In the genomic region with DNA sequence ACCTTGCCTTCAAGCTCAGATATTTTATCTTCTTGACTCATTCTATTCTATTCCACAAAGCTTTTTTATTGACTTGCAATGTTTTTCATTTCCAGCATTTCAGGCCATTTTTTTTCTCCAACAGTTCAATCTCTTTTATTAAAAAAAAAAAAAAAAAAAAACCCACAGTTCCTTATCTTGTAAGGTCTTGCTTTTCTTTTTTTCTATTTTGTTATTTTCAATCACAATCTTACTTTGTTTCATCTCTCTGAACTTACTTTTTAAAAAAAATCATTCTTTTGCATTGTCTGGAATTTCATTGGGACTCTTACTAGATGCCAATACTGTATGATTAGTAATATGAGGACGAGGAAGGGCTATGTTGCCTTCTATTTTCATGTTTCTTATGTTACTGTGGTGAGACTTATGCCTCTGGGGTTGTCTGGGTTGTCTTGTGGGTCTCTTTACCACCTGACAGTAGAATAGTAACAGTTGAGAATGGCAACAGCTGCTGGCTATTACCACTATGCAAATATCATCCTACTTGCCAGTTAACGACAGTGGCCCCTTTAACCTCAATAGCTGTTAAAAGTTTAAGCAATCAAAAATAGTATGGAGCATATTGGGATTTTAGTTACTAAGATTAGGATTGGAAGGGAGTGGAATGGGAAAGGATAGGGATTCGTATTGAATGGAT, we compare ENCODE assay signal across 21 mouse cellular contexts. TPM values are rescaled to one million over a fixed set of nuclear protein-coding genes. Genes with fewer than 3 reads are reported as not detected.
DNase-seq lines count a peak whose midpoint lies in the region; TF ChIP-seq lines count a peak whose summit lies in the region.
"Had no signal": no experiment of that assay in that cellular context is flagged by ENCODE, and none has a peak within 500 bp of the region (broad histone marks: within the 10 kb centered on the region; RNA-seq: fewer than 3 reads in every experiment).

No protein-coding gene starts in this region.

- intact Hi-C loops in left cerebral cortex, postnatal 10 days (cut with DNase I) = no loop called here

- H3ac ChIP-seq in myocyte (ENCODE audit: control insufficient read depth, insufficient read length) = no peak overlapping the region

- no peak for TF ChIP-seq POLR2A in myocyte (IDR thresholded peaks at IDR 0.05; ENCODE audit: insufficient read length, low read depth)

- H3K27ac ChIP-seq in ES-E14 (ENCODE audit: insufficient read depth, low read depth, low read length, poor library complexity, severe bottlenecking) = no peak overlapping the region
- H3K27ac ChIP-seq: embryonic facial prominence, embryonic 13.5 days; embryonic facial prominence, embryonic 15.5 days; forebrain, embryonic 10.5 days; forebrain, embryonic 12.5 days had no signal

- DNase-seq in A20 (ENCODE audit: low read depth, low spot score) (peak; percentile 53), ES-E14 (ENCODE audit: low read depth, low spot score) (no peak)
- DNase-seq in left cerebral cortex, postnatal 10 days (ENCODE audit: extremely low spot score in 1 of 2, low spot score in 2 of 2) = no peak
- no peak for DNase-seq in lung, postnatal 10 days
- no peak for DNase-seq in spleen, postnatal 10 days (ENCODE audit: low spot score in 2 of 2)
- DNase-seq: adrenal gland, adult 8-10 months; adrenal gland, postnatal 14 days; adrenal gland, postnatal 36 days; cerebellum, adult 11-12 months; cerebellum, adult 2 months; cerebellum, adult 9-10 months; cerebellum, postnatal 14 days; cerebellum, postnatal 36 days; embryo, embryonic 11 days had no signal

- H3K36me3 ChIP-seq in ES-E14 (ENCODE audit: control insufficient read depth, insufficient read depth, low read length, poor library complexity, severe bottlenecking) = no peaks in the 10 kb centered on the region
- peaks cover 10% of the 10 kb centered on the region for H3K36me3 ChIP-seq in myocyte (ENCODE audit: control insufficient read depth, insufficient read depth)
- H3K36me3 ChIP-seq: forebrain, embryonic 12.5 days had no signal

- no peak overlapping the region for H3K4me3 ChIP-seq in ES-E14 (ENCODE audit: insufficient read depth in 1 of 2, low read depth in 1 of 2, low read length in 2 of 2, poor library complexity in 1 of 2, severe bottlenecking in 1 of 2)
- no peak overlapping the region for H3K4me3 ChIP-seq in myocyte
- H3K4me3 ChIP-seq: embryonic facial prominence, embryonic 13.5 days; embryonic facial prominence, embryonic 15.5 days; erythroblast, embryonic 14.5 days; forebrain, embryonic 10.5 days; forebrain, embryonic 12.5 days had no signal

- H3K4me2 ChIP-seq in myocyte (ENCODE audit: low read depth) = peak overlapping the region; percentile 36
- H3K4me2 ChIP-seq: embryonic facial prominence, embryonic 13.5 days; embryonic facial prominence, embryonic 15.5 days; forebrain, embryonic 12.5 days had no signal

- in situ Hi-C loops in ES-E14 (cut with MboI; ENCODE audit: low sequenced_read_pairs in 2 of 2, unreplicated experiment in 2 of 2) = no loop called here

- no peaks in the 10 kb centered on the region for H3K27me3 ChIP-seq in myocyte (ENCODE audit: control insufficient read depth, insufficient read depth, insufficient read length)
- H3K27me3 ChIP-seq: embryonic facial prominence, embryonic 13.5 days; embryonic facial prominence, embryonic 15.5 days; forebrain, embryonic 12.5 days; Patski had no signal

- H3K9me3 ChIP-seq in ES-E14 (ENCODE audit: control insufficient read depth, insufficient read depth, low read depth, low read length) = no peaks in the 10 kb centered on the region
- H3K9me3 ChIP-seq: embryonic facial prominence, embryonic 13.5 days; embryonic facial prominence, embryonic 15.5 days; forebrain, embryonic 10.5 days; forebrain, embryonic 12.5 days had no signal

- peaks cover 100% of the 10 kb centered on the region for H3K79me2 ChIP-seq in myocyte (ENCODE audit: control insufficient read depth, insufficient read depth)

- H3K4me1 ChIP-seq in ES-E14 (ENCODE audit: control insufficient read depth in 2 of 2, insufficient read depth in 2 of 2, low read length in 2 of 2, poor library complexity in 1 of 2) = peaks cover 0 to 2% of the 10 kb centered on the region in 2 experiments; a peak in 1 of 4 replicates

- H3K9ac ChIP-seq in ES-E14 (ENCODE audit: insufficient read depth, low read depth, low read length, poor library complexity, severe bottlenecking) = no peak overlapping the region
- H3K9ac ChIP-seq: embryonic facial prominence, embryonic 13.5 days; embryonic facial prominence, embryonic 15.5 days; forebrain, embryonic 12.5 days had no signal

TF ChIP-seq in ES-E14, 5 proteins besides CTCF, POLR2A, EP300 and RAD21:
- TF ChIP-seq ZNF384 (IDR thresholded peaks at IDR 0.05; ENCODE audit: low read depth, low read length) (0 out of 2 replicates have a peak, but pooled peaks have one; percentile 0), CHD2 (IDR thresholded peaks at IDR 0.05; ENCODE audit: low read depth, low read length) (no peak)
TF ChIP-seq in ES-E14: peak in this region for 1.

TF ChIP-seq in myocyte, 11 proteins besides CTCF, POLR2A, EP300 and RAD21:
- TF ChIP-seq TCF12 (IDR thresholded peaks at IDR 0.05; ENCODE audit: insufficient read depth, poor library complexity, severe bottlenecking) (peak; percentile 37), MYOD1 (IDR thresholded peaks at IDR 0.05; ENCODE audit: control insufficient read depth in 1 of 3, insufficient read length in 2 of 3, low read depth in 2 of 3) (peak in 1 of 3 experiments; percentile 27), USF1 (IDR thresholded peaks at IDR 0.05; ENCODE audit: low read depth) (no peak), MAX (IDR thresholded peaks at IDR 0.05; ENCODE audit: low read depth) (no peak)
TF ChIP-seq in myocyte: peak in this region for 2.

RNA-seq across cellular contexts. Expression of a gene that starts 19.2 kb away (rescaled TPM):
- 53.2 and 74.6 TPM in 2 replicates for total RNA-seq in ES-E14 (2012; rRNA removed)
- 20.3 TPM for polyA plus RNA-seq in myocyte (2012; fragmentation: generic; extraction: Trizol)
- 10 to 100 TPM; 76.8 to 82.3 TPM for total RNA-seq in left cerebral cortex, postnatal 10 days (2021)
